ENCODE assay signal across 8 mouse cellular contexts in genomic region chr7:103813766-103814165, GRCm38 (mm10). TPM values are rescaled to one million over a fixed set of nuclear protein-coding genes. Genes with fewer than 3 reads are reported as not detected.
DNase-seq lines count a peak whose midpoint lies in the region; ATAC-seq and TF ChIP-seq lines count a peak whose summit lies in the region.

Gene Hbb-bt, minus strand, starts transcription at chr7:103813996.

- no peak within 1 kb of the TSS for H3K27ac ChIP-seq in lung, postnatal 0 days (ENCODE audit: low read length)
- no peak within 1 kb of the TSS for H3K27ac ChIP-seq in forebrain, embryonic 11.5 days (ENCODE audit: low read depth, low read length)
- peak within 1 kb of the TSS; percentile 96 for H3K27ac ChIP-seq in liver, embryonic 12.5 days
- H3K27ac ChIP-seq in stomach, embryonic 14.5 days (ENCODE audit: low read length), result no peak within 1 kb of the TSS

- no peak within 1 kb of the TSS for H3K4me3 ChIP-seq in lung, postnatal 0 days (ENCODE audit: low read depth, low read length)
- H3K4me3 ChIP-seq in forebrain, embryonic 11.5 days (ENCODE audit: low read depth, low read length), result no peak within 1 kb of the TSS
- peak within 1 kb of the TSS; percentile 58 for H3K4me3 ChIP-seq in liver, embryonic 12.5 days
- H3K4me3 ChIP-seq in stomach, embryonic 14.5 days (ENCODE audit: low read depth, low read length), result no peak within 1 kb of the TSS

- TF ChIP-seq CTCF in lung, postnatal 0 days (IDR thresholded peaks at IDR 0.05), result no peak

- H3K4me1 ChIP-seq in lung, postnatal 0 days (ENCODE audit: insufficient read depth, low read depth, low read length), result no peaks in the 10 kb centered on the region
- no peaks in the 10 kb centered on the region for H3K4me1 ChIP-seq in forebrain, embryonic 11.5 days (replicated peaks; ENCODE audit: control insufficient read depth, insufficient read depth, low read length)
- H3K4me1 ChIP-seq in liver, embryonic 12.5 days, result peaks cover 37% of the 10 kb centered on the region
- no peaks in the 10 kb centered on the region for H3K4me1 ChIP-seq in stomach, embryonic 14.5 days (ENCODE audit: control insufficient read depth, insufficient read depth, low read length)

- DNase-seq in lung, postnatal 0 days (ENCODE audit: low spot score), result no peak
- DNase-seq in lung, postnatal 36 days, result no peak
- DNase-seq in forebrain, embryonic 11.5 days (ENCODE audit: low spot score), result no peak
- no peak for DNase-seq in right cerebral cortex, postnatal 10 days (ENCODE audit: low spot score in 2 of 2)
- no peak for DNase-seq in Muller cell, postnatal 12 days (ENCODE audit: inconsistent ontology term)

- TF ChIP-seq EP300 in lung, postnatal 0 days (IDR thresholded peaks at IDR 0.05), result no peak

- 79% methylated on average over 3 of the region's 3 CpGs for WGBS in lung, postnatal 0 days
- 88% methylated on average over 3 of the region's 3 CpGs for WGBS in forebrain, embryonic 11.5 days
- 47% methylated on average over 3 of the region's 3 CpGs for WGBS in liver, embryonic 12.5 days (ENCODE audit: insufficient replicate concordance)
- 85% methylated on average over 3 of the region's 3 CpGs for WGBS in stomach, embryonic 14.5 days

- H3K36me3 ChIP-seq in lung, postnatal 0 days (ENCODE audit: insufficient read depth, low read length), result no peaks in the 10 kb centered on the region
- no peaks in the 10 kb centered on the region for H3K36me3 ChIP-seq in forebrain, embryonic 11.5 days (ENCODE audit: control insufficient read depth, insufficient read depth, low read length)
- no peaks in the 10 kb centered on the region for H3K36me3 ChIP-seq in liver, embryonic 12.5 days
- no peaks in the 10 kb centered on the region for H3K36me3 ChIP-seq in stomach, embryonic 14.5 days (ENCODE audit: control insufficient read depth, insufficient read depth, low read length)

- H3K9ac ChIP-seq in lung, postnatal 0 days (replicated peaks; ENCODE audit: low read depth), result no peak within 1 kb of the TSS
- H3K9ac ChIP-seq in forebrain, embryonic 11.5 days (ENCODE audit: low read length), result no peak within 1 kb of the TSS
- H3K9ac ChIP-seq in liver, embryonic 12.5 days, result peak within 1 kb of the TSS; percentile 78
- H3K9ac ChIP-seq in stomach, embryonic 14.5 days (replicated peaks; ENCODE audit: low read depth, low read length), result no peak within 1 kb of the TSS

- ATAC-seq in lung, postnatal 0 days, result peak; percentile 53
- ATAC-seq in forebrain, embryonic 11.5 days (replicated peaks; ENCODE audit: low FRiP score), result no peak
- ATAC-seq in hematopoietic stem cell, adult 5-6 weeks (replicated peaks in 1 of 2; ENCODE audit: insufficient read depth in 1 of 2, low FRiP score in 2 of 2, low TSS enrichment in 1 of 2, low read depth in 1 of 2, poor library complexity in 2 of 2, severe bottlenecking in 2 of 2), result no peak
- ATAC-seq in liver, embryonic 12.5 days, result peak; percentile 83
- peak; percentile 87; the same call in 1 of the 2 replicates for ATAC-seq in stomach, embryonic 14.5 days (ENCODE audit: insufficient number of reproducible peaks, insufficient read depth, low FRiP score, low read depth)

- H3K27me3 ChIP-seq in lung, postnatal 0 days (replicated peaks; ENCODE audit: insufficient read depth, low read length), result no peaks in the 10 kb centered on the region
- no peaks in the 10 kb centered on the region for H3K27me3 ChIP-seq in forebrain, embryonic 11.5 days (ENCODE audit: control insufficient read depth, insufficient read depth, low read length)
- H3K27me3 ChIP-seq in liver, embryonic 12.5 days (replicated peaks), result no peaks in the 10 kb centered on the region
- H3K27me3 ChIP-seq in stomach, embryonic 14.5 days (ENCODE audit: control insufficient read depth, insufficient read depth, low read length), result no peaks in the 10 kb centered on the region

- H3K9me3 ChIP-seq in lung, postnatal 0 days (ENCODE audit: low read length), result no peaks in the 10 kb centered on the region
- no peaks in the 10 kb centered on the region for H3K9me3 ChIP-seq in forebrain, embryonic 11.5 days (ENCODE audit: control insufficient read depth, low read length)
- no peaks in the 10 kb centered on the region for H3K9me3 ChIP-seq in liver, embryonic 12.5 days (replicated peaks)
- H3K9me3 ChIP-seq in stomach, embryonic 14.5 days (ENCODE audit: control insufficient read depth, low read depth, low read length), result no peaks in the 10 kb centered on the region

- no peak within 1 kb of the TSS for H3K4me2 ChIP-seq in lung, postnatal 0 days (replicated peaks; ENCODE audit: low read depth, low read length)
- no peak within 1 kb of the TSS for H3K4me2 ChIP-seq in forebrain, embryonic 11.5 days (ENCODE audit: low read depth, low read length, severe bottlenecking)
- H3K4me2 ChIP-seq in liver, embryonic 12.5 days, result peak within 1 kb of the TSS; percentile 67
- H3K4me2 ChIP-seq in stomach, embryonic 14.5 days (replicated peaks; ENCODE audit: low read depth, low read length), result no peak within 1 kb of the TSS

RNA-seq across cellular contexts. Expression of gene Hbb-bt, which starts in this region (rescaled TPM):
- 4,793 and 5,487 TPM in 2 replicates for polyA plus RNA-seq in lung, postnatal 0 days (2015; fragmentation: Nextera tagmentation; extraction: Ambion mirVana)
- polyA plus RNA-seq in forebrain, embryonic 11.5 days (2014; fragmentation: Nextera tagmentation; extraction: Ambion mirVana), result 770 and 789 TPM in 2 replicates
- 14.9 and 19.7 TPM in 2 replicates for total RNA-seq in hematopoietic stem cell, adult 5-6 weeks (2017)
- 37,996 and 38,837 TPM in 2 replicates for polyA plus RNA-seq in liver, embryonic 12.5 days (2016; fragmentation: Nextera tagmentation; extraction: Ambion mirVana)
- 1,564 and 1,619 TPM in 2 replicates for polyA plus RNA-seq in stomach, embryonic 14.5 days (2014; fragmentation: Nextera tagmentation; extraction: Ambion mirVana)

Comparison
In these comparisons a context has a peak if more than half of its experiments do, and no peak if none do; other contexts are left out.
1. ATAC-seq: peak in lung, postnatal 0 days (single experiment), liver, embryonic 12.5 days (single experiment) and stomach, embryonic 14.5 days (single experiment); none in forebrain, embryonic 11.5 days (single experiment) and hematopoietic stem cell, adult 5-6 weeks (0 of 2).